Mouse (Mus musculus) gonadal fat pad, adult 2 months (tissue): Measurements from ENCODE around the gene Rims4. TPM values are rescaled to one million over a fixed set of nuclear protein-coding genes. Genes with fewer than 3 reads are reported as not detected.

ENCODE experiments used
- DNase-seq: peaks from one replicate; pipeline ENCODE4 v3.0.0-alpha.2; 2012; ENCODE audit warnings: low read depth
- polyA plus RNA-seq: library from polyadenylated mRNA; depleted of rRNA; stranded (reverse); fragments of >200 nt; gene quantifications from 2 replicates; pipeline ENCODE4 v1.2.3, GENCODE M21; 2012

The Rims4 gene
- polyA plus RNA-seq, 1 experiment: 0.96 TPM

- DNase-seq: no peak
Observed at GRCm38 (mm10) chr2:163911826-163912444, 6.5 kb downstream of the Rims4 start.

- no peak for DNase-seq
Observed at GRCm38 (mm10) chr2:163909604-163910003, 8.9 kb downstream of the Rims4 start.

GRCm38 (mm10) chr2:163907131-163907530, 11.4 kb downstream of the Rims4 start:
- no peak for DNase-seq

GRCm38 (mm10) chr2:163904323-163904722, 14.2 kb downstream of the Rims4 start:
- no peak for DNase-seq

GRCm38 (mm10) chr2:163903461-163903860, 15.0 kb downstream of the Rims4 start:
- no peak for DNase-seq

GRCm38 (mm10) chr2:163902448-163902847, 16.0 kb downstream of the Rims4 start:
- DNase-seq: no peak

- DNase-seq: no peak
Observed at GRCm38 (mm10) chr2:163901043-163901442, 17.4 kb downstream of the Rims4 start.

- DNase-seq: no peak
Observed at GRCm38 (mm10) chr2:163899910-163900411, 18.5 kb downstream of the Rims4 start.

- DNase-seq: no peak
Observed at GRCm38 (mm10) chr2:163897988-163898535, 20.4 kb downstream of the Rims4 start.

- no peak for DNase-seq
Observed at GRCm38 (mm10) chr2:163897026-163897425, 21.5 kb downstream of the Rims4 start.

- DNase-seq: no peak
Observed at GRCm38 (mm10) chr2:163895156-163895555, 23.3 kb downstream of the Rims4 start.

GRCm38 (mm10) chr2:163893446-163894370, 24.8 kb downstream of the Rims4 start:
- DNase-seq: no peak

- DNase-seq: no peak
Observed at GRCm38 (mm10) chr2:163891271-163891670, 27.2 kb downstream of the Rims4 start.

GRCm38 (mm10) chr2:163890586-163890985, 27.9 kb downstream of the Rims4 start:
- DNase-seq: no peak

GRCm38 (mm10) chr2:163889411-163889810, 29.1 kb downstream of the Rims4 start:
- no peak for DNase-seq

GRCm38 (mm10) chr2:163882859-163883652, 35.4 kb downstream of the Rims4 start:
- no peak for DNase-seq

GRCm38 (mm10) chr2:163880891-163881290, 37.6 kb downstream of the Rims4 start:
- DNase-seq: no peak

- no peak for DNase-seq
Observed at GRCm38 (mm10) chr2:163876830-163877498, 41.5 kb downstream of the Rims4 start.

GRCm38 (mm10) chr2:163875484-163875883, 43.0 kb downstream of the Rims4 start:
- DNase-seq: no peak

- no peak for DNase-seq
Observed at GRCm38 (mm10) chr2:163874877-163875276, 43.6 kb downstream of the Rims4 start.

GRCm38 (mm10) chr2:163871906-163872305, 46.6 kb downstream of the Rims4 start:
- DNase-seq: no peak
